Mouse (Mus musculus): ENCODE data around the gene Gpr107.

DNA sequence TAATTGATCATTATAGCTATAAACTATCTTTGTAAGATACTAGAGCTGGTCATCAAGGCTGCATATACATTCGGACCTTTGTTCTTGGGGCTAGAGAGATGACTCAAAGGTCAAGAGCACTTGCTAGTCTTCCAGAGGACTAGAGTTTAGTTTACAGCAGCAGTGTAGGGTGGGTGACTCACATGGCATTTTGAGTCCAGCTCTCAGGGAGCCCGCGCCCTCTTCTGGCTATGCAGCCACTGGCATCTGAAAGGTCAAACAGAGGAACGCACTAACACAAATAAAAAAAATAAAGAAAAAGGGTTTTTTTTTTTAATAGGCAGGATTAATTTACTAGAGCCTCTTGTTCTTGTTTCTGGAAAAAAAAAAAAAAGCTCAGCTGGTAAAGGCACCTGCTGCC lies 57.4 kb downstream of the Gpr107 start:
- TF ChIP-seq CTCF (IDR thresholded peaks at IDR 0.05; ENCODE audit: low read depth) (no peak), EP300 (IDR thresholded peaks at IDR 0.05; ENCODE audit: low read depth) (no peak)

Measured in liver, embryonic 14.5 days (tissue).